Mouse (Mus musculus): Measurements from ENCODE around the gene Abca17.
A peak's percentile ranks its signal among the peaks of the same experiment; 100 is the strongest.

The Abca17 gene

GRCm38 (mm10) chr17:24346831-24347230 lies 4.0 kb downstream of the Abca17 start:
- DNase-seq (ENCODE audit: low spot score in 2 of 2), result no peak

- DNase-seq (ENCODE audit: low spot score in 2 of 2), result no peak
These were observed 6.2 kb downstream of the Abca17 start for GRCm38 (mm10) chr17:24344672-24345071.

GRCm38 (mm10) chr17:24327656-24328055 lies 23.2 kb downstream of the Abca17 start:
- DNase-seq (ENCODE audit: low spot score in 2 of 2), result no peak

GRCm38 (mm10) chr17:24325051-24325450 lies 25.8 kb downstream of the Abca17 start:
- DNase-seq (ENCODE audit: low spot score in 2 of 2), result no peak

GRCm38 (mm10) chr17:24320826-24321225 lies 30.0 kb downstream of the Abca17 start:
- DNase-seq (ENCODE audit: low spot score in 2 of 2), result no peak

- peak in 1 of 2 experiments; percentile 33 for DNase-seq (ENCODE audit: low spot score in 2 of 2)
These were observed 43.4 kb downstream of the Abca17 start for GRCm38 (mm10) chr17:24307500-24307899.

- no peak for DNase-seq (ENCODE audit: low spot score in 2 of 2)
These were observed 50.2 kb downstream of the Abca17 start for GRCm38 (mm10) chr17:24300651-24301050.

- DNase-seq (ENCODE audit: low spot score in 2 of 2), result no peak
These were observed 61.5 kb downstream of the Abca17 start for GRCm38 (mm10) chr17:24289338-24289737.

- no peak for DNase-seq (ENCODE audit: low spot score in 2 of 2)
These were observed 62.4 kb downstream of the Abca17 start for GRCm38 (mm10) chr17:24288477-24288876.

- DNase-seq (ENCODE audit: low spot score in 2 of 2), result peak; percentile 18 to 50
These were observed 65.2 kb downstream of the Abca17 start for GRCm38 (mm10) chr17:24285680-24286079.

GRCm38 (mm10) chr17:24283266-24283818 lies 67.5 kb downstream of the Abca17 start:
- DNase-seq (ENCODE audit: low spot score in 2 of 2), result no peak

- no peak for DNase-seq (ENCODE audit: low spot score in 2 of 2)
These were observed 68.2 kb downstream of the Abca17 start for GRCm38 (mm10) chr17:24282637-24283036.

GRCm38 (mm10) chr17:24279907-24280306 lies 71.0 kb downstream of the Abca17 start:
- no peak for DNase-seq (ENCODE audit: low spot score in 2 of 2)

GRCm38 (mm10) chr17:24267133-24267532 lies 83.7 kb downstream of the Abca17 start:
- DNase-seq (ENCODE audit: low spot score in 2 of 2), result no peak

GRCm38 (mm10) chr17:24264766-24265165 lies 86.1 kb downstream of the Abca17 start:
- no peak for DNase-seq (ENCODE audit: low spot score in 2 of 2)

GRCm38 (mm10) chr17:24260516-24260915 lies 90.4 kb downstream of the Abca17 start:
- DNase-seq (ENCODE audit: low spot score in 2 of 2), result no peak

GRCm38 (mm10) chr17:24259702-24260101 lies 91.2 kb downstream of the Abca17 start:
- DNase-seq (ENCODE audit: low spot score in 2 of 2), result no peak

GRCm38 (mm10) chr17:24258981-24259380 lies 91.9 kb downstream of the Abca17 start:
- no peak for DNase-seq (ENCODE audit: low spot score in 2 of 2)

GRCm38 (mm10) chr17:24252329-24252728 lies 98.5 kb downstream of the Abca17 start:
- no peak for DNase-seq (ENCODE audit: low spot score in 2 of 2)

- peak; percentile 94 to 95 for DNase-seq (ENCODE audit: low spot score in 2 of 2)
These were observed 99.4 kb downstream of the Abca17 start, which contains the start of gene Ccnf for GRCm38 (mm10) chr17:24251320-24252069. Ccnf (minus strand) TSS chr17:24251484.

GRCm38 (mm10) chr17:24250988-24251319 lies 99.9 kb downstream of the Abca17 start:
- peak in 1 of 2 experiments; percentile 23 for DNase-seq (ENCODE audit: low spot score in 2 of 2)

- peak in 1 of 2 experiments; percentile 18 for DNase-seq (ENCODE audit: low spot score in 2 of 2)
These were observed 102.2 kb downstream of the Abca17 start for GRCm38 (mm10) chr17:24248641-24249040.

- DNase-seq (ENCODE audit: low spot score in 2 of 2), result no peak
These were observed 106.8 kb downstream of the Abca17 start for GRCm38 (mm10) chr17:24244061-24244460.

Measured in natural killer cell, adult 2 months (primary cell).